Mouse (Mus musculus): ENCODE measurements around the gene Gphb5. TPM values are rescaled to one million over a fixed set of nuclear protein-coding genes. Genes with fewer than 3 reads are reported as not detected.

The Gphb5 gene
- polyA plus RNA-seq, 1 experiment: not detected

- peaks cover 6% of the 10 kb centered on the region; the same call in 1 of the 2 replicates for H3K36me3 ChIP-seq (ENCODE audit: control insufficient read depth, insufficient read depth, low read length, poor library complexity, severe bottlenecking)
- no peak overlapping the region for H3K9ac ChIP-seq (ENCODE audit: low read depth, poor library complexity, severe bottlenecking)
- TF ChIP-seq CTCF (IDR thresholded peaks at IDR 0.05; ENCODE audit: low read depth, low read length): peak; percentile 2
- TF ChIP-seq POLR2A (IDR thresholded peaks at IDR 0.05; ENCODE audit: insufficient read depth, low read length): no peak
- no peaks in the 10 kb centered on the region for H3K9me3 ChIP-seq (replicated peaks; ENCODE audit: control insufficient read depth, insufficient read depth, low read length, poor library complexity, severe bottlenecking)
- H3K27ac ChIP-seq (ENCODE audit: insufficient read depth, low read length): no peak overlapping the region
- no peaks in the 10 kb centered on the region for H3K27me3 ChIP-seq (ENCODE audit: control insufficient read depth, insufficient read depth, low read length, poor library complexity, severe bottlenecking)
- H3K4me3 ChIP-seq (ENCODE audit: low read depth, low read length): no peak overlapping the region
- H3K4me1 ChIP-seq (ENCODE audit: control insufficient read depth, insufficient read depth, low read length): no peaks in the 10 kb centered on the region
Measured at GRCm38 (mm10) chr12:75453027-75453426, 36.4 kb upstream of the Gphb5 start.

- H3K4me3 ChIP-seq (ENCODE audit: low read depth, low read length): no peak overlapping the region
- H3K9me3 ChIP-seq (replicated peaks; ENCODE audit: control insufficient read depth, insufficient read depth, low read length, poor library complexity, severe bottlenecking): no peaks in the 10 kb centered on the region
- H3K4me1 ChIP-seq (ENCODE audit: control insufficient read depth, insufficient read depth, low read length): no peaks in the 10 kb centered on the region
- peaks cover 6% of the 10 kb centered on the region; the same call in 1 of the 2 replicates for H3K36me3 ChIP-seq (ENCODE audit: control insufficient read depth, insufficient read depth, low read length, poor library complexity, severe bottlenecking)
- no peak overlapping the region for H3K9ac ChIP-seq (ENCODE audit: low read depth, poor library complexity, severe bottlenecking)
- no peaks in the 10 kb centered on the region for H3K27me3 ChIP-seq (ENCODE audit: control insufficient read depth, insufficient read depth, low read length, poor library complexity, severe bottlenecking)
- no peak overlapping the region for H3K27ac ChIP-seq (ENCODE audit: insufficient read depth, low read length)
- no peak for TF ChIP-seq POLR2A (IDR thresholded peaks at IDR 0.05; ENCODE audit: insufficient read depth, low read length)
- no peak for TF ChIP-seq EP300 (IDR thresholded peaks at IDR 0.05; ENCODE audit: insufficient read depth, low read depth, low read length)
- no peak for TF ChIP-seq CTCF (IDR thresholded peaks at IDR 0.05; ENCODE audit: low read depth, low read length)
Measured at GRCm38 (mm10) chr12:75450592-75450991, 34.0 kb upstream of the Gphb5 start.

- Histone ChIP-seq H3K9me3 (replicated peaks; ENCODE audit: control insufficient read depth, insufficient read depth, low read length, poor library complexity, severe bottlenecking) (no peaks in the 10 kb centered on the region), H3K27me3 (ENCODE audit: control insufficient read depth, insufficient read depth, low read length, poor library complexity, severe bottlenecking) (no peaks in the 10 kb centered on the region), H3K9ac (ENCODE audit: low read depth, poor library complexity, severe bottlenecking) (no peak overlapping the region), H3K36me3 (ENCODE audit: control insufficient read depth, insufficient read depth, low read length, poor library complexity, severe bottlenecking) (peaks cover 6% of the 10 kb centered on the region; the same call in 1 of the 2 replicates), H3K27ac (ENCODE audit: insufficient read depth, low read length) (no peak overlapping the region), H3K4me3 (ENCODE audit: low read depth, low read length) (no peak overlapping the region), H3K4me1 (ENCODE audit: control insufficient read depth, insufficient read depth, low read length) (no peaks in the 10 kb centered on the region)
- TF ChIP-seq POLR2A (IDR thresholded peaks at IDR 0.05; ENCODE audit: insufficient read depth, low read length): no peak
- TF ChIP-seq CTCF (IDR thresholded peaks at IDR 0.05; ENCODE audit: low read depth, low read length): no peak
- no peak for TF ChIP-seq EP300 (IDR thresholded peaks at IDR 0.05; ENCODE audit: insufficient read depth, low read depth, low read length)
Measured at GRCm38 (mm10) chr12:75450011-75450410, 33.4 kb upstream of the Gphb5 start.

GRCm38 (mm10) chr12:75449475-75449966, 32.9 kb upstream of the Gphb5 start:
- Histone ChIP-seq H3K4me1 (ENCODE audit: control insufficient read depth, insufficient read depth, low read length) (no peaks in the 10 kb centered on the region), H3K27me3 (ENCODE audit: control insufficient read depth, insufficient read depth, low read length, poor library complexity, severe bottlenecking) (no peaks in the 10 kb centered on the region), H3K9me3 (replicated peaks; ENCODE audit: control insufficient read depth, insufficient read depth, low read length, poor library complexity, severe bottlenecking) (no peaks in the 10 kb centered on the region), H3K4me3 (ENCODE audit: low read depth, low read length) (no peak overlapping the region), H3K27ac (ENCODE audit: insufficient read depth, low read length) (no peak overlapping the region), H3K36me3 (ENCODE audit: control insufficient read depth, insufficient read depth, low read length, poor library complexity, severe bottlenecking) (peaks cover 6% of the 10 kb centered on the region; the same call in 1 of the 2 replicates), H3K9ac (ENCODE audit: low read depth, poor library complexity, severe bottlenecking) (no peak overlapping the region)
- peak; percentile 2 for TF ChIP-seq CTCF (IDR thresholded peaks at IDR 0.05; ENCODE audit: low read depth, low read length)
- TF ChIP-seq POLR2A (IDR thresholded peaks at IDR 0.05; ENCODE audit: insufficient read depth, low read length): no peak

- Histone ChIP-seq H3K4me1 (ENCODE audit: control insufficient read depth, insufficient read depth, low read length) (no peaks in the 10 kb centered on the region), H3K9ac (ENCODE audit: low read depth, poor library complexity, severe bottlenecking) (no peak overlapping the region), H3K9me3 (replicated peaks; ENCODE audit: control insufficient read depth, insufficient read depth, low read length, poor library complexity, severe bottlenecking) (no peaks in the 10 kb centered on the region), H3K27ac (ENCODE audit: insufficient read depth, low read length) (no peak overlapping the region), H3K4me3 (ENCODE audit: low read depth, low read length) (no peak overlapping the region), H3K36me3 (ENCODE audit: control insufficient read depth, insufficient read depth, low read length, poor library complexity, severe bottlenecking) (peaks cover 6% of the 10 kb centered on the region; the same call in 1 of the 2 replicates), H3K27me3 (ENCODE audit: control insufficient read depth, insufficient read depth, low read length, poor library complexity, severe bottlenecking) (no peaks in the 10 kb centered on the region)
- no peak for TF ChIP-seq CTCF (IDR thresholded peaks at IDR 0.05; ENCODE audit: low read depth, low read length)
- TF ChIP-seq EP300 (IDR thresholded peaks at IDR 0.05; ENCODE audit: insufficient read depth, low read depth, low read length): no peak
- TF ChIP-seq POLR2A (IDR thresholded peaks at IDR 0.05; ENCODE audit: insufficient read depth, low read length): no peak
Measured at GRCm38 (mm10) chr12:75448921-75449320, 32.3 kb upstream of the Gphb5 start.

GRCm38 (mm10) chr12:75446245-75446644, 29.7 kb upstream of the Gphb5 start:
- Histone ChIP-seq H3K27ac (ENCODE audit: insufficient read depth, low read length) (no peak overlapping the region), H3K36me3 (ENCODE audit: control insufficient read depth, insufficient read depth, low read length, poor library complexity, severe bottlenecking) (no peaks in the 10 kb centered on the region), H3K4me3 (ENCODE audit: low read depth, low read length) (no peak overlapping the region), H3K9me3 (replicated peaks; ENCODE audit: control insufficient read depth, insufficient read depth, low read length, poor library complexity, severe bottlenecking) (no peaks in the 10 kb centered on the region), H3K9ac (ENCODE audit: low read depth, poor library complexity, severe bottlenecking) (no peak overlapping the region), H3K4me1 (ENCODE audit: control insufficient read depth, insufficient read depth, low read length) (no peaks in the 10 kb centered on the region), H3K27me3 (ENCODE audit: control insufficient read depth, insufficient read depth, low read length, poor library complexity, severe bottlenecking) (no peaks in the 10 kb centered on the region)
- TF ChIP-seq CTCF (IDR thresholded peaks at IDR 0.05; ENCODE audit: low read depth, low read length): no peak
- no peak for TF ChIP-seq EP300 (IDR thresholded peaks at IDR 0.05; ENCODE audit: insufficient read depth, low read depth, low read length)
- no peak for TF ChIP-seq POLR2A (IDR thresholded peaks at IDR 0.05; ENCODE audit: insufficient read depth, low read length)

All from ES-Bruce4 (cell line).